Mouse (Mus musculus) layer of hippocampus, adult 6 months (tissue): ENCODE data around the gene Clec2h. TPM values are rescaled to one million over a fixed set of nuclear protein-coding genes. Genes with fewer than 3 reads are reported as not detected.

ENCODE experiments used
- long read RNA-seq, 2 experiments: library from polyadenylated mRNA; unstranded; transcript quantifications; one replicate each; pipeline ENCODE4 v2.0.0; 2019 to 2020
- polyA plus RNA-seq: library from polyadenylated mRNA; unstranded; fragments of <200 nt; fragmentation: Nextera tagmentation; gene quantifications from 2 replicates; pipeline ENCODE4 v1.2.3, GENCODE M21; 2021

The Clec2h gene
- not detected in 2 replicates for polyA plus RNA-seq
- long read RNA-seq, experiment 1: 0 reads
- long read RNA-seq, experiment 2: 0 reads

GRCm38 (mm10) chr6:128662206-128662605, at the start of gene Clec2h:
Clec2h (plus strand) TSS chr6:128662385.

GRCm38 (mm10) chr6:128623433-128623832, 38.8 kb upstream of the Clec2h start, which contains the start of gene Klrb1a:
Klrb1a (minus strand) TSS chr6:128623533.

GRCm38 (mm10) chr6:128722959-128723358, 60.8 kb downstream of the Clec2h start, which contains the start of gene Klrb1:
Klrb1 (minus strand) TSS chr6:128723059.

Other genes with a start within 250 kb of the Clec2h start
- 12.3 and 13.9 TPM in 2 replicates for gene Itfg2, start 237.5 kb upstream of the Clec2h start, polyA plus RNA-seq
- gene Fkbp4, start 223.7 kb upstream of the Clec2h start, polyA plus RNA-seq: 90.8 and 93.8 TPM in 2 replicates
- not detected in 2 replicates for gene Pzp, start 135.7 kb upstream of the Clec2h start, polyA plus RNA-seq
- gene A2ml1, start 80.8 kb upstream of the Clec2h start, polyA plus RNA-seq: 42.6 and 55.8 TPM in 2 replicates
- not detected in 2 replicates for gene Klrb1a, start 38.9 kb upstream of the Clec2h start, polyA plus RNA-seq
- not detected in 2 replicates for gene Klrb1, start 60.7 kb downstream of the Clec2h start, polyA plus RNA-seq
- gene Klrb1c, start 126.8 kb downstream of the Clec2h start, polyA plus RNA-seq: not detected in 2 replicates
- gene Gm44511, start 163.9 kb downstream of the Clec2h start, polyA plus RNA-seq: not detected in 2 replicates
- gene Klrb1b, start 163.9 kb downstream of the Clec2h start, polyA plus RNA-seq: not detected in 2 replicates
- gene Clec2i, start 225.2 kb downstream of the Clec2h start, polyA plus RNA-seq: not detected in 2 replicates
- 0.88 and 1.4 TPM in 2 replicates for gene BC035044, start 228.7 kb downstream of the Clec2h start, polyA plus RNA-seq